8 mouse cellular contexts compared by ENCODE assay signal in the genomic region with DNA sequence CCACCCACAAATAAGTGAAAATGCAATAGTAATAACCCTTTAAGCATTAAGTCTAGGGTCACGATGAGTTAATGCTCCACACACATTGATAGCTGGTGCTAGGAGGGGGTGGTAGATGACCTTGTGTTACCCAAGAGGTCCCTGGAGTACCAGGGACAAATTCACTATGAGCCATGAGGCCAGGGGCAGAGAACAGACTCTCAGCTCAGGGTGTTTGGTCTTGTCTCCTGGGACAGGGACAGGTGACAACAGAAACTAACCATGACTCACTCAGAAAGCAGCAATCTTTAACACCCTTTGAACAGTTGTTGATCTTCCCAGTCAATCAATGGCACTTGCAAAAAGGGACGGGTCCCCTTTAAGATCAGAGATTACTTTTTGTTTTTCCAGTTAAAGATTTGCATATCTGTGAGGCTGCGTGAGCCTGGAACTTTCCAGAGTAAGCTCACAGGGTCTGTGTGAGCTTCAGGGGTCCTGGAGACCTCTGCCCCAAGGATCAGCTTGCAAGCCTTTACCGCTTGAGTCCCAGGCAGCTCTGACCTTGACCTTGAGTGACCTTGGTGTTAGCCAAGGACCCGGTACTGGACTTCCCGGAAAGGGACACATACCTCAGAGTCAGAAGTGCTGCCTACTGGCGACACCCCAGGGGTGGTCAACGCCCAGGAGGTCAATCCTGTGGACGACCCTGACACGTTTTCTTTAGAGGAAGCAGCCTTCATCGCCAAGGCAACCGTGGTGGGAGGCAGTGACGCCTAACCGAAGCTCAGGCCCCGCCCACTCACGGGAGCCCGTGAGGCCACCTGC. TPM values are rescaled to one million over a fixed set of nuclear protein-coding genes. Genes with fewer than 3 reads are reported as not detected.
DNase-seq lines count a peak whose midpoint lies in the region; ATAC-seq and TF ChIP-seq lines count a peak whose summit lies in the region.

A gene (minus strand): TSS at position 758 of the 804 bp plus-strand sequence.

- no peaks in the 10 kb centered on the region for H3K9me3 ChIP-seq in forebrain, embryonic 15.5 days
- H3K9me3 ChIP-seq in hindbrain, embryonic 11.5 days (ENCODE audit: control insufficient read depth, low read length) = no peaks in the 10 kb centered on the region
- H3K9me3 ChIP-seq in lung, embryonic 14.5 days (ENCODE audit: low read depth, low read length) = no peaks in the 10 kb centered on the region

- no peak within 1 kb of the TSS for H3K9ac ChIP-seq in forebrain, embryonic 15.5 days (replicated peaks)
- H3K9ac ChIP-seq in hindbrain, embryonic 11.5 days (ENCODE audit: low read depth, low read length) = no peak within 1 kb of the TSS
- peak within 1 kb of the TSS; percentile 48; the same call in 1 of the 2 replicates for H3K9ac ChIP-seq in lung, embryonic 14.5 days

- no peak for ATAC-seq in forebrain, embryonic 15.5 days (replicated peaks)
- ATAC-seq in hindbrain, embryonic 11.5 days (ENCODE audit: low FRiP score) = peak; percentile 52
- ATAC-seq in lung, embryonic 14.5 days (ENCODE audit: insufficient read depth) = peak; percentile 42
- ATAC-seq in neutrophil, adult 5-6 weeks (ENCODE audit: extremely low read depth, insufficient number of reproducible peaks, low FRiP score, poor library complexity, severe bottlenecking) = peak; percentile 93

- H3K27me3 ChIP-seq in forebrain, embryonic 15.5 days = no peaks in the 10 kb centered on the region
- no peaks in the 10 kb centered on the region for H3K27me3 ChIP-seq in hindbrain, embryonic 11.5 days (ENCODE audit: control insufficient read depth, insufficient read depth, low read length)
- H3K27me3 ChIP-seq in lung, embryonic 14.5 days (ENCODE audit: insufficient read depth, low read length) = no peaks in the 10 kb centered on the region

- DNase-seq in B cell, adult 2 months = peak; percentile 94 to 95
- peak; percentile 74 for DNase-seq in hindbrain, embryonic 11.5 days (ENCODE audit: low spot score)
- DNase-seq in layer of hippocampus, adult 9-11 months = peak; percentile 65
- peak; percentile 80 for DNase-seq in lung, embryonic 14.5 days
- peak; percentile 68 to 78 for DNase-seq in thymus, adult 18-20 months

- H3K4me3 ChIP-seq in bone marrow macrophage, adult 2 months (ENCODE audit: insufficient read depth, low read length) = peak within 1 kb of the TSS; percentile 29
- 0 out of 2 replicates have a peak within 1 kb of the TSS, but pooled peaks have one; percentile 9 for H3K4me3 ChIP-seq in forebrain, embryonic 15.5 days
- H3K4me3 ChIP-seq in hindbrain, embryonic 11.5 days (ENCODE audit: low read depth, low read length) = no peak within 1 kb of the TSS
- H3K4me3 ChIP-seq in lung, embryonic 14.5 days (ENCODE audit: low read depth, low read length) = peak within 1 kb of the TSS; percentile 29

- H3K36me3 ChIP-seq in forebrain, embryonic 15.5 days = no peaks in the 10 kb centered on the region
- H3K36me3 ChIP-seq in hindbrain, embryonic 11.5 days (ENCODE audit: control insufficient read depth, insufficient read depth, low read length) = no peaks in the 10 kb centered on the region
- H3K36me3 ChIP-seq in lung, embryonic 14.5 days (ENCODE audit: insufficient read depth) = no peaks in the 10 kb centered on the region

- no peak for TF ChIP-seq CTCF in bone marrow macrophage, adult 2 months (IDR thresholded peaks at IDR 0.05; ENCODE audit: low read depth, low read length)
- no peak for TF ChIP-seq CTCF in lung, embryonic 14.5 days (IDR thresholded peaks at IDR 0.05; ENCODE audit: low read depth)

- no peak within 1 kb of the TSS for H3K27ac ChIP-seq in bone marrow macrophage, adult 2 months (ENCODE audit: insufficient read depth, low read depth, low read length)
- peak within 1 kb of the TSS; percentile 44; the same call in 1 of the 2 replicates for H3K27ac ChIP-seq in forebrain, embryonic 15.5 days (replicated peaks)
- H3K27ac ChIP-seq in hindbrain, embryonic 11.5 days (ENCODE audit: low read depth, low read length) = no peak within 1 kb of the TSS
- peak within 1 kb of the TSS; percentile 61; the same call in 1 of the 2 replicates for H3K27ac ChIP-seq in lung, embryonic 14.5 days (ENCODE audit: low read depth)

- peak within 1 kb of the TSS; percentile 28 for H3K4me2 ChIP-seq in forebrain, embryonic 15.5 days (replicated peaks)
- H3K4me2 ChIP-seq in hindbrain, embryonic 11.5 days (replicated peaks; ENCODE audit: low read depth, low read length) = peak within 1 kb of the TSS; percentile 41
- H3K4me2 ChIP-seq in lung, embryonic 14.5 days = peak within 1 kb of the TSS; percentile 64

- no peak for TF ChIP-seq POLR2A in bone marrow macrophage, adult 2 months (IDR thresholded peaks at IDR 0.05; ENCODE audit: borderline replicate concordance, low read depth, low read length)

- H3K4me1 ChIP-seq in bone marrow macrophage, adult 2 months (ENCODE audit: control insufficient read depth, insufficient read depth, low read length) = no peaks in the 10 kb centered on the region
- H3K4me1 ChIP-seq in forebrain, embryonic 15.5 days = peaks cover 20% of the 10 kb centered on the region
- H3K4me1 ChIP-seq in hindbrain, embryonic 11.5 days (replicated peaks; ENCODE audit: control insufficient read depth, insufficient read depth, low read length) = peaks cover 7% of the 10 kb centered on the region
- H3K4me1 ChIP-seq in lung, embryonic 14.5 days (ENCODE audit: insufficient read depth) = peaks cover 17% of the 10 kb centered on the region; the same call in 1 of the 2 replicates

- 19% methylated on average over 17 of the region's 17 CpGs for WGBS in forebrain, embryonic 15.5 days
- WGBS in hindbrain, embryonic 11.5 days = 7% methylated on average over 17 of the region's 17 CpGs
- WGBS in lung, embryonic 14.5 days = 7% methylated on average over 17 of the region's 17 CpGs

RNA-seq across cellular contexts. Expression of the gene that starts here (rescaled TPM):
- polyA plus RNA-seq in bone marrow macrophage, adult 2 months (2012; ENCODE audit: insufficient read depth, insufficient read length, missing spikeins) = not detected in 2 replicates
- polyA plus RNA-seq in forebrain, embryonic 15.5 days (2015; fragmentation: Nextera tagmentation; extraction: Ambion mirVana) = 0.49 and 1.6 TPM in 2 replicates
- polyA plus RNA-seq in hindbrain, embryonic 11.5 days (2014; fragmentation: Nextera tagmentation; extraction: Ambion mirVana) = 0.80 and 1.1 TPM in 2 replicates
- 2.4 and 3.0 TPM in 2 replicates for polyA plus RNA-seq in lung, embryonic 14.5 days (2014; fragmentation: Nextera tagmentation; extraction: Ambion mirVana)
- 0.70 TPM in 1 of 2 replicates, not detected in the other for total RNA-seq in neutrophil, adult 5-6 weeks (2017)

Comparison
In these comparisons a context has a peak if more than half of its experiments do, and no peak if none do; other contexts are left out.
1. Peak in ATAC-seq in neutrophil, adult 5-6 weeks; RNA of the gene not detected or under 1 TPM.
2. H3K27ac ChIP-seq: peak in forebrain, embryonic 15.5 days (single experiment) and lung, embryonic 14.5 days (single experiment); none in bone marrow macrophage, adult 2 months (single experiment) and hindbrain, embryonic 11.5 days (single experiment).
3. Peak in every context shown above with its lines, with median percentiles within 50 percentile points of each other: DNase-seq and H3K4me2 ChIP-seq.